Mouse (Mus musculus): ENCODE measurements around the gene Trim67.
A peak's percentile ranks its signal among the peaks of the same experiment; 100 is the strongest.
"Not testable (repeated sequence)": the region's sequence is repeated elsewhere in the genome, so short reads cannot be mapped to it uniquely, and the experiment has no call there.

Trim67 gene

DNA sequence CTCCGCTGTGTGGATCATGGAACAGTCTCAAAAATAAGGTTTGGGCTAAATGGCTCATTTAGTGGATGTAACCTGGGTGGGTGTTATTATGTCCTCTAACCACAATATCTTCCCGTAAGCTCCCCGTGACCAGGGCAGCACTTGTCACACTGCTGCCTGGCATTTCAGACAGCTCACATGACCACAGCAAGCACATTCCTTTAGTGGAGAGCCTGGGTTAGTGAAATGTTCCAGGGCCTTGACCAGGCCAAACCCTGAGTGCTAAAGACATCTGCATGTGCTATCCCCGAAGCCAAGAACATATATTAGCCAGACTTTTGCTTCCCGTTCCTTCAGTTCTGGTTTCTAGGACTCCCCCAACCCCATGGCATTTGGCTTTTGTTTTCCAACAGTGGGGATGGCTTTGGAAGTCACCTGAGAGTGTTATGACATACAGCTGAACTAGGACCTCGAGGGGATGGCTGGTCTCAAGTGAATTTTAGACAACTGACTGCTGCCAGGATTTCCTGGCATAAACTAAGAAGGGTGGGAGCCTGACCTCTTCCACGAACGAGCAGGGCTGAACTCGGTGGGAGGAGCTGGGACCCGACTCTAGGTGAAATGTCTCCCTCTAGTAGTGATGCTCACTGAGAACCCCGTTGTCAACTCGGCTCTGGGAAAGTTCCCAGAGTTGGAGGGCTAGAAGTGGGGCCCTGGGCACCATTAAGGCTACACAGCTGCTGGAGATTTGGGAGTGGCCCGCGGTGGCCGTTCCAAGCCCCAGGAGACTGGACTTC lies 40.7 kb downstream of the Trim67 start:
- DNase-seq (ENCODE audit: low spot score), result no peak

DNA sequence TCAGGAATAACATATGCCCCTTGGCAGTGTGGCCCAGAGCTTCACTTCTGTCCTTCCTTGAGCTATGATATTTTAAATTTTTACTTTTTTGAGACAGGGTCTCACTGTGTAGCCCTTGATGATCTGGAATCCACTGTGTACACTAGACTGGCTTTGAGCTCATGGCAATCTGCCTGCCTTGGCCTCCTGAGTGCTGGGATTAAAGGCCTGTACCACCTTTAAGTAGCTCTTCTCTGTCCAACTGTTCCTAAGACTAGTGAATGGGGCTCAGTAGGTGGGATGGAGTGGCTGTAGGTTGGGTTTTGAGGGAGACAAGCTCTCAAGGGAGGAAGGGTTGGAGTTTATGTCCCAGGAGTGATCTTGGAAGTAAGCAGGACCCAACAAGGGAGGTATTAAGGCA lies 43.0 kb downstream of the Trim67 start:
- no peak for DNase-seq (ENCODE audit: low spot score)

DNA sequence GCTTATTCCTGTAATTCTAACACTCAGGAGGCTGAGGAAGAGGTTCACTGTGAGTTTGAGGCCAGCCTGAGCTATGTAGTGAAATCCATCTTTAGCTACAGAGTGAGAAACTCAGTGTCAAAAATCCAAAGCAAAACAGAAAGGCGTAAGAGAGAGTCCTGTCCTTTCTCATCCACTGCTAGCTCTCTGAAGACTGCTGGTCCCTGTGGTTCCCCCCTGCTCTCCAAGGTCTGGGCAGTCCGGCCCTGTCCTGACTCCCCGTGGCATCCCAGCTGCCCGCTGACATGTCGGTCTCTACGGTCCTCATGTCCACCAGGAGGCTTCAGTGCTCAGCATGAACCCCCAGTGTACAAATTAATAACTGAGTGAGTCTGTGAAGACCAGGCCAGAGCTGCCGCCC lies 43.4 kb downstream of the Trim67 start:
- no peak for DNase-seq (ENCODE audit: low spot score)

DNA sequence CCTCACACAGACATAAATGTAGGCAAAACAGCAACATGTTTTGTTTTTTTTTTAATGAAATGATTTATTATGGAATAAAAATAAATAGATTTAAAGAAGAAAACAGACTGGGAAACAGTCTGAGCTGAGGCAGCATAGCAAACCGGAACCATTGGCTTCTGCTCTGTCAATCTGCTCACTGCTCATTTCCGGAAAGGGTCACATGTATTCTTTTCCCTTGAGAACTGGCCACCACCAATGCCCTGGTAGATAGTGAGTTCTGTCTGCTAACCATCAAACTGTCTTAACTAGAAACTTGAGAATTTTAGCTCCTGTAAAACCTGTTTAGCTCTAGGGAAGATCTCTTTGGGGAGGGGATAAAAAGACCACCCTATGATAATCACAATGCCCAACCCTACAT lies 44.0 kb downstream of the Trim67 start:
- no peak for DNase-seq (ENCODE audit: low spot score)

GRCm38 (mm10) chr8:124837956-124838355 lies 45.1 kb downstream of the Trim67 start:
- no peak for DNase-seq (ENCODE audit: low spot score)

GRCm38 (mm10) chr8:124839371-124839770 lies 46.5 kb downstream of the Trim67 start:
- DNase-seq (ENCODE audit: low spot score), result no peak

DNA sequence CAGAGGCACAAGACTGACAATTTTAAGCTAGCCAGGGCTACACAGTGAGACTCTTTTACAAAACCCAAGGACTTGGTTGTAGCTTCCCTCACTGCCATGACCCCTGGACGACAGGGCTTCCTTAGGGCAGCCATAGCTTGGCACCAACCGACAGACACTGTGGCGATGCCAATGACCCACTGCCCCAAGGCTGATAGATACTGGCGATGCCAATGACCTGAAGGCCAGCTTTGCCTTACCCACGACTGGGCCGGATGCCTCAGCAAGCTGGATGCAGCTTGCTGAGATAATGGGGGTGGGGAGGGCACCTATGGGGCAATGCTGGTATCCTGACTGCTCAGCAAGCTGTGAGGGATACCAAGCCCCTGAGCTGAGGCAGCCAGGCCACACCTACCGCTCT lies 48.0 kb downstream of the Trim67 start:
- no peak for DNase-seq (ENCODE audit: low spot score)

GRCm38 (mm10) chr8:124841775-124842174 lies 48.9 kb downstream of the Trim67 start:
- DNase-seq (ENCODE audit: low spot score), result no peak

DNA sequence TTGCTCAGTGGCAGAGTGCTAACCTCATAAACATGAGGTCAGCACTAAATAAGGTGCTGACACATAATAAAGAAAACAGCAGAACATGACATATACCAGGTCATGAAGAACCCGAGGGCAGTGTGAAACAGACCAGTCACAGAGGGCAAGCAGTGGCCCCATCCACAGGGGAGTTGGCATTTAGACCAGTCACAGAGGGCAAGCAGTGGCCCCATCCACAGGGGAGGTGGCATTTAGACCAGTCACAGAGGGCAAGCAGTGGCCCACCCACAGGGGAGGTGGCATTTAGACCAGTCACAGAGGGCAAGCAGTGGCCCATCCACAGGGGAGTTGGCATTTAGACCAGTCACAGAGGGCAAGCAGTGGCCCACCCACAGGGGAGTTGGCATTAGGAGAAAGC lies 50.0 kb downstream of the Trim67 start:
- not testable (repeated sequence) for DNase-seq (ENCODE audit: low spot score)

- no peak for DNase-seq (ENCODE audit: low spot score)
Observed at GRCm38 (mm10) chr8:124845131-124845530, 52.2 kb downstream of the Trim67 start.

DNA sequence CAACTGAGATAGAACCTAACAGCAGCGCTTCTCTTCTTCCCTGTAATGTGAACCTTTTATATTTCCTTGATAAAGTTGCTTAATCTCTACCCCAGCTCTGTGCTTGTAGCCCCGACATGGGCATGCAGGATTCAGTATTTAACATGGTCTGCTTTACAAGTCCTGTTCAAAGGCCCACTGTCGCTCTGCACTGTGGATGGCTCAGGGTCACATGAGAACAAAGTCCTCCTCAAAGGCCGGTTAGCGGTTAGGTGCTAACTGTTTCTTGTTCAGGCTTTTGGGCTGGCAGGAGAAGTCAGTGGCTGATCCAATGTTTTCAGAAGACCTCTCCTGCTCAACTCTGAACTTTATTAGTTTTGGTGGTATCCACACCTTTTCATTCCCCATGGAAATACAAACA lies 52.7 kb downstream of the Trim67 start:
- no peak for DNase-seq (ENCODE audit: low spot score)

GRCm38 (mm10) chr8:124853511-124853910 lies 60.6 kb downstream of the Trim67 start:
- no peak for DNase-seq (ENCODE audit: low spot score)

GRCm38 (mm10) chr8:124859466-124859865 lies 66.6 kb downstream of the Trim67 start:
- peak; percentile 30 for DNase-seq (ENCODE audit: low spot score)

DNA sequence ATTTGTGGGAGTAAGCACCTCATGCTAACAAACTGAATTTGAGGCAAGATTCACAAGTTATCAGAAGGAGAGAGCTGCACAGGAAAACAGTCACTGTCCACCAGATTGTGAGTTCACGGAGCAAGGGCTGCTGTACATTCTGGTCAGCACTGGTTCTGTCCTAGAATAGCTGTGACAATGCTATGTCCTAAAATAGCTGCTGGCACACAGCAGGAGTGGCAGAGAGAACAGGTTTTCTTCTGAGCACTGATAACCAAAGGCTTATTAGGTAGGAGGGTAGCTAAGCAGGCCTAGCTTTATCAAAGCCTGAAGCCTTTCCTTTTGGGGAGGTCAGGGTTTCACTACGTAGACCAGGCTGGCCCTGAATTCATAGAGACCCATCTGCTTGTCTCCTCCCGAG lies 67.3 kb downstream of the Trim67 start:
- DNase-seq (ENCODE audit: low spot score), result no peak

- DNase-seq (ENCODE audit: low spot score), result peak; percentile 94
Observed at GRCm38 (mm10) chr8:124862321-124863162, 69.7 kb downstream of the Trim67 start, which contains the start of the genes Gnpat and 2810004N23Rik. TSS of gene Gnpat (plus strand) at chr8:124863033. TSS of gene 2810004N23Rik (minus strand) at chr8:124863120.

- DNase-seq (ENCODE audit: low spot score), result no peak
Observed at GRCm38 (mm10) chr8:124863163-124863677, 70.3 kb downstream of the Trim67 start.

DNA sequence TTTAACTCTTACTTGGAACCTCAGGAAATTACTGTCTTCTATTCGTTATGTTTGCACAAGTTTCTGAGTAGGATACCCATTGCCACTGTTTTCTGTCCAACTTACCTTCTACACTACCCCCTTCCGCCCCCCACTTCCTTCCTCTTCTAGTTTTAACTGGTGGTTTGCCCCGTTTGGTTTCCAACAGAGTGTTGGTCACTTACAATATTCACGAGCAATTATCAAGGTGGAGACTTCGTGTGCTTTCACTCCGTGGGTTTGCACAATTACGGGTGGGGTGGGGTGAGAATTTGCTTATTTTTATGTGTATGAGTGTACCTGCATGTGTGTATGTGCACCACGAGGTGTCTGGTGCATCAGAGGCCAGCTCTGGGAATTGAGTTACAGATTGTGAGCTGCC lies 70.8 kb downstream of the Trim67 start:
- peak; percentile 3 for DNase-seq (ENCODE audit: low spot score)

- DNase-seq (ENCODE audit: low spot score), result no peak
Observed at GRCm38 (mm10) chr8:124866669-124867068, 73.8 kb downstream of the Trim67 start.

GRCm38 (mm10) chr8:124867126-124867525 lies 74.2 kb downstream of the Trim67 start:
- no peak for DNase-seq (ENCODE audit: low spot score)

DNA sequence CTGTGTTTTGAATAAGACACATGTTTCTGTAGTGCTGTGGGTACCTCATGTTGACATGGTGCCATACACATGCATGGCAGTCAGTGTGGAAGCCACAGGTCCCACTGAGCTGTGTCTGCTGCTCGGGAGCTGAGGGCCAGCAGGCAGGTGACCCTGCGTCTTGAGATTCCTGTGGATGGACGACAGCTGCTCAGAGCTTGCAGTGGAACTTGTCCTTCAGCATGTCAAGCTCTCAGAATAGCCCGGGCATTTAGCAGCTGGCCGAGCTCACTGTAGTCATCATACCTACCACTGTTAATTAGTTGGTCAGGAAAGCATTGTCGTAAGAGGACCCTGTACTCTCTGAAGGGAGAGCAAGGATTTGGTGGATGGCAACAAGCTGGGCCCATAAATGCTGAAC lies 76.8 kb downstream of the Trim67 start:
- no peak for DNase-seq (ENCODE audit: low spot score)

GRCm38 (mm10) chr8:124871474-124871873 lies 78.6 kb downstream of the Trim67 start:
- DNase-seq (ENCODE audit: low spot score), result no peak

- DNase-seq (ENCODE audit: low spot score), result no peak
Observed at GRCm38 (mm10) chr8:124872081-124872480, 79.2 kb downstream of the Trim67 start.

GRCm38 (mm10) chr8:124872690-124873089 lies 79.8 kb downstream of the Trim67 start:
- no peak for DNase-seq (ENCODE audit: low spot score)

Data from retina, embryonic 14.5 days (tissue).